Mouse (Mus musculus) myocyte (in vitro differentiated cells): ENCODE measurements around the gene Hoxc5.

ENCODE experiments used
- E2F4 ChIP-seq: IDR thresholded peaks from one replicate; pipeline ENCODE4 v1.6.1; 2011; ENCODE audit warnings: mild to moderate bottlenecking, control low read depth, moderate library complexity; ENCODE audit not compliant: insufficient read depth
- MAX ChIP-seq: IDR thresholded peaks from one replicate; pipeline ENCODE4 v1.6.1; 2011; ENCODE audit warnings: low read depth, mild to moderate bottlenecking, control low read depth
- MYOD1 ChIP-seq, 3 experiments: IDR thresholded peaks; one replicate each; pipeline ENCODE4 v1.6.1; 2011; ENCODE audit warnings: control low read depth in 2 of 3, low read depth in 2 of 3, mild to moderate bottlenecking in 2 of 3, moderate library complexity in 1 of 3; ENCODE audit not compliant: insufficient read length in 2 of 3, control insufficient read depth in 1 of 3
- MYOG ChIP-seq, 3 experiments: IDR thresholded peaks; one replicate each; pipeline ENCODE4 v1.6.1; 2011; ENCODE audit warnings: control low read depth in 2 of 3, low read depth in 2 of 3, mild to moderate bottlenecking in 2 of 3; ENCODE audit not compliant: insufficient read length in 2 of 3, control insufficient read depth in 1 of 3, insufficient read depth in 1 of 3
- POLR2A ChIP-seq: IDR thresholded peaks from one replicate; pipeline ENCODE4 v1.6.1; 2011; ENCODE audit warnings: low read depth, mild to moderate bottlenecking, control low read depth, moderate library complexity; ENCODE audit not compliant: insufficient read length
- POLR2AphosphoS2 ChIP-seq: IDR thresholded peaks from one replicate; pipeline ENCODE4 v1.6.1; 2011; ENCODE audit warnings: low read depth, control low read depth; ENCODE audit not compliant: insufficient read length
- REST ChIP-seq: IDR thresholded peaks from one replicate; pipeline ENCODE4 v1.6.1; 2011; ENCODE audit warnings: mild to moderate bottlenecking, control low read depth, moderate library complexity; ENCODE audit not compliant: insufficient read depth, insufficient read length
- TCF12 ChIP-seq: IDR thresholded peaks from one replicate; pipeline ENCODE4 v1.6.1; 2011; ENCODE audit warnings: mild to moderate bottlenecking, control low read depth; ENCODE audit not compliant: poor library complexity, insufficient read depth, severe bottlenecking
- USF1 ChIP-seq: IDR thresholded peaks from one replicate; pipeline ENCODE4 v1.6.1; 2011; ENCODE audit warnings: low read depth, mild to moderate bottlenecking, control low read depth, moderate library complexity

DNA sequence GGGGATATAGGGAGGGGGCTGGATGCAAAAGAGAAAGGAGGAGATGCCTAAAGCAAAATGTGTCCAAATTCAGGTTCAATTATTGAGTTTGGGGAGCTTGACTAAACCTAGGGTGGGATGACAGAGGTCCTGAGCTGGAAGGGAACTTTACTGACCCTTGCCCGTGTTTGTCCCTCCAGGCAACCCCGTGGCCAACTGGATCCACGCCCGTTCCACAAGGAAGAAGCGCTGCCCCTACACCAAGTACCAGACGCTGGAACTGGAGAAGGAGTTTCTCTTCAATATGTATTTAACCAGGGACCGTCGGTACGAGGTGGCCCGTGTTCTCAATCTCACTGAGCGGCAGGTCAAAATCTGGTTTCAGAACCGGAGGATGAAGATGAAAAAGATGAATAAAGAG is 16.5 kb downstream of the Hoxc5 start:
- TF ChIP-seq POLR2A: no peak
- no peak for TF ChIP-seq MYOD1 (IDR thresholded peaks at IDR 0.05; ENCODE audit: control insufficient read depth in 1 of 3, insufficient read length in 2 of 3, low read depth in 2 of 3)
- TF ChIP-seq USF1: no peak
- no peak for TF ChIP-seq TCF12
- no peak for TF ChIP-seq POLR2AphosphoS2
- TF ChIP-seq E2F4: no peak
- no peak for TF ChIP-seq MAX
- no peak for TF ChIP-seq MYOG (IDR thresholded peaks at IDR 0.05; ENCODE audit: control insufficient read depth in 1 of 3, insufficient read depth in 1 of 3, insufficient read length in 2 of 3, low read depth in 2 of 3)
- TF ChIP-seq REST: no peak
